Comparison of ENCODE assay signal across 14 mouse cellular contexts in genomic region chr1:143918146-143918774, GRCm38 (mm10).
DNase-seq lines count a peak whose midpoint lies in the region; TF ChIP-seq lines count a peak whose summit lies in the region.
"Had no signal": no experiment of that assay in that cellular context is flagged by ENCODE, and none has a peak within 500 bp of the region (broad histone marks: within the 10 kb centered on the region; RNA-seq: fewer than 3 reads in every experiment).

No protein-coding gene starts in this region.

- DNase-seq in left cerebral cortex, adult 2 months (ENCODE audit: extremely low spot score in 1 of 2, low spot score in 2 of 2) = no peak
- DNase-seq in left cerebral cortex, postnatal 10 days (ENCODE audit: extremely low spot score in 1 of 2, low spot score in 2 of 2) = no peak
- DNase-seq in B cell, adult 2 months = peak; percentile 45 to 48
- peak; percentile 21 for DNase-seq in skeletal muscle tissue, adult 2 months (ENCODE audit: low read depth, low spot score)
- no peak for DNase-seq in kidney, adult 18-20 months
- no peak for DNase-seq in cerebellum, adult 9-11 months
- DNase-seq: cerebellum, adult 18-20 months had no signal

- TF ChIP-seq CTCF in left cerebral cortex, adult 2 months (IDR thresholded peaks at IDR 0.05) = no peak

- intact Hi-C loops in left cerebral cortex, adult 2 months (cut with DNase I) = loop anchor here (5.0 kb wide), 2 partner anchors 86 to 101 kb away; no protein-coding TSS in a partner anchor
- intact Hi-C loops in left cerebral cortex, postnatal 10 days (cut with DNase I) = no loop called here

- H3K4me3 ChIP-seq in left cerebral cortex, adult 2 months = no peak overlapping the region
- H3K4me3 ChIP-seq in brown adipose tissue, adult 24 weeks (ENCODE audit: insufficient read depth, low read depth, low read length) = no peak overlapping the region
- H3K4me3 ChIP-seq: embryonic facial prominence, embryonic 12.5 days; forebrain, embryonic 13.5 days; hindbrain, embryonic 12.5 days; limb, embryonic 10.5 days; megakaryocyte, embryonic 14.5 days; neural tube, embryonic 13.5 days had no signal

- peaks cover 12% of the 10 kb centered on the region for H3K4me1 ChIP-seq in brown adipose tissue, adult 24 weeks (ENCODE audit: control insufficient read depth, insufficient read depth, insufficient read length, low read length)
- H3K4me1 ChIP-seq: embryonic facial prominence, embryonic 12.5 days; limb, embryonic 10.5 days had no signal

- peak overlapping the region; percentile 50; the same call in 1 of the 2 replicates for H3K27ac ChIP-seq in left cerebral cortex, adult 2 months
- H3K27ac ChIP-seq in brown adipose tissue, adult 24 weeks (replicated peaks; ENCODE audit: low read depth, low read length) = peak overlapping the region; percentile 73
- H3K27ac ChIP-seq: embryonic facial prominence, embryonic 12.5 days; forebrain, embryonic 13.5 days; hindbrain, embryonic 12.5 days; limb, embryonic 10.5 days; neural tube, embryonic 13.5 days had no signal

Comparison
In these comparisons a context has a peak if more than half of its experiments do, and no peak if none do; other contexts are left out.
1. DNase-seq: peak in B cell, adult 2 months (2 of 2) and skeletal muscle tissue, adult 2 months (single experiment); none in left cerebral cortex, adult 2 months (0 of 2), left cerebral cortex, postnatal 10 days (0 of 2), kidney, adult 18-20 months (single experiment) and cerebellum, adult 9-11 months (single experiment).